Mouse (Mus musculus) liver, embryonic 15.5 days (tissue): Measurements from ENCODE around the gene Kbtbd7. TPM values are rescaled to one million over a fixed set of nuclear protein-coding genes. Genes with fewer than 3 reads are reported as not detected.
"Not testable (repeated sequence)": the region's sequence is repeated elsewhere in the genome, so short reads cannot be mapped to it uniquely, and the experiment has no call there.

Experiments used
- ATAC-seq: fragments of 200-750 bp; cut with Nextera tagmentation; 2 replicates; pipeline ENCODE4 v1.8.0; 2017; ENCODE audit warnings: moderate number of reproducible peaks, mild to moderate bottlenecking, moderate library complexity; ENCODE audit not compliant: insufficient read depth
- H3K27ac ChIP-seq: fragments of 300-500 bp; sonication (generic); replicated peaks from 2 replicates; pipeline ENCODE4 v1.5.1; 2015; ENCODE audit warnings: mild to moderate bottlenecking, inconsistent platforms
- H3K27me3 ChIP-seq: fragments of 300-500 bp; sonication (generic); 2 replicates; pipeline ENCODE4 v1.6.1; 2015; ENCODE audit warnings: mild to moderate bottlenecking, inconsistent platforms
- H3K36me3 ChIP-seq: fragments of 300-500 bp; sonication (generic); replicated peaks from 2 replicates; pipeline ENCODE4 v1.6.1; 2015; ENCODE audit warnings: moderate library complexity, mild to moderate bottlenecking, inconsistent platforms
- H3K4me1 ChIP-seq: fragments of 300-500 bp; sonication (generic); replicated peaks from 2 replicates; pipeline ENCODE4 v1.6.1; 2015; ENCODE audit warnings: inconsistent platforms
- H3K4me2 ChIP-seq: fragments of 300-500 bp; sonication (generic); 2 replicates; pipeline ENCODE4 v1.6.1; 2015; ENCODE audit warnings: moderate library complexity, mild to moderate bottlenecking, inconsistent platforms
- H3K4me3 ChIP-seq: fragments of 300-500 bp; sonication (generic); replicated peaks from 2 replicates; pipeline ENCODE4 v1.5.1; 2015; ENCODE audit warnings: mild to moderate bottlenecking, inconsistent platforms
- H3K9ac ChIP-seq: fragments of 300-500 bp; sonication (generic); 2 replicates; pipeline ENCODE4 v1.6.1; 2015; ENCODE audit warnings: moderate library complexity, mild to moderate bottlenecking, inconsistent platforms
- H3K9me3 ChIP-seq: fragments of 300-500 bp; sonication (generic); replicated peaks from 2 replicates; pipeline ENCODE4 v1.6.1; 2016; ENCODE audit warnings: inconsistent platforms
- WGBS: fragments of 180-500 bp; shearing (Covaris S2); methylation state at CpG from one replicate; pipeline ENCODE4 v1.1.7; 2015; ENCODE audit warnings: mixed read lengths; ENCODE audit not compliant: insufficient replicate concordance; 5-methylcytosine and 5-hydroxymethylcytosine counted together
- polyA plus RNA-seq: library from polyadenylated mRNA; unstranded; fragments of >200 nt; fragmentation: Nextera tagmentation; extraction: Ambion mirVana; gene quantifications from 2 replicates; pipeline ENCODE4 v1.2.1, GENCODE M21; 2015

Gene Kbtbd7
- polyA plus RNA-seq, 1 experiment from 2014 or later, result 3.3 TPM

GRCm38 (mm10) chr14:79409278-79409830 is 17.0 kb upstream of the Kbtbd7 start:
- ATAC-seq, result no peak
- no peak overlapping the region for H3K27ac ChIP-seq
- no peaks in the 10 kb centered on the region for H3K27me3 ChIP-seq
- H3K9ac ChIP-seq, result no peak overlapping the region
- H3K4me1 ChIP-seq, result peaks cover 5% of the 10 kb centered on the region; the same call in 1 of the 2 replicates
- 62% methylated on average over 6 of the region's 6 CpGs for WGBS
- no peak overlapping the region for H3K4me2 ChIP-seq
- no peaks in the 10 kb centered on the region for H3K9me3 ChIP-seq
- H3K36me3 ChIP-seq, result peaks cover 8% of the 10 kb centered on the region
- H3K4me3 ChIP-seq, result no peak overlapping the region

- H3K4me1 ChIP-seq, result peaks cover 5% of the 10 kb centered on the region; the same call in 1 of the 2 replicates
- H3K27ac ChIP-seq, result no peak overlapping the region
- no peak overlapping the region for H3K4me3 ChIP-seq
- H3K9me3 ChIP-seq, result no peaks in the 10 kb centered on the region
- no peak overlapping the region for H3K4me2 ChIP-seq
- WGBS, result 59% methylated on average over 2 of the region's 2 CpGs
- peaks cover 8% of the 10 kb centered on the region for H3K36me3 ChIP-seq
- no peaks in the 10 kb centered on the region for H3K27me3 ChIP-seq
- H3K9ac ChIP-seq, result no peak overlapping the region
- ATAC-seq, result no peak
Observed at GRCm38 (mm10) chr14:79410662-79411061, 15.6 kb upstream of the Kbtbd7 start.

- H3K4me1 ChIP-seq, result no peaks in the 10 kb centered on the region
- 78% methylated on average over 6 of the region's 6 CpGs for WGBS
- peaks cover 4% of the 10 kb centered on the region; the same call in 1 of the 2 replicates for H3K36me3 ChIP-seq
- H3K27me3 ChIP-seq, result no peaks in the 10 kb centered on the region
- H3K9me3 ChIP-seq, result no peaks in the 10 kb centered on the region
- H3K4me2 ChIP-seq, result no peak overlapping the region
- no peak overlapping the region for H3K27ac ChIP-seq
- no peak overlapping the region for H3K4me3 ChIP-seq
- ATAC-seq, result no peak
- H3K9ac ChIP-seq, result no peak overlapping the region
Observed at GRCm38 (mm10) chr14:79413121-79413520, 13.2 kb upstream of the Kbtbd7 start.

- Histone ChIP-seq H3K36me3 (0 out of 2 replicates have a peak, but pooled peaks cover 5% of the 10 kb centered on the region), H3K4me3 (no peak overlapping the region), H3K4me2 (no peak overlapping the region), H3K27ac (no peak overlapping the region), H3K9ac (no peak overlapping the region), H3K27me3 (no peaks in the 10 kb centered on the region), H3K4me1 (no peaks in the 10 kb centered on the region), H3K9me3 (no peaks in the 10 kb centered on the region)
- ATAC-seq, result no peak
- WGBS, result 80% methylated on average over 20 of the region's 20 CpGs
Observed at GRCm38 (mm10) chr14:79420083-79420685, 6.1 kb upstream of the Kbtbd7 start.

GRCm38 (mm10) chr14:79426730-79427365 is 537 bp downstream of the Kbtbd7 start:
- H3K36me3 ChIP-seq, H3K9me3 ChIP-seq, H3K27me3 ChIP-seq: not testable (repeated sequence)
- Histone ChIP-seq H3K4me3 (peak overlapping the region; percentile 66), H3K4me1 (peaks cover 17% of the 10 kb centered on the region), H3K4me2 (peak overlapping the region; percentile 63), H3K27ac (peak overlapping the region; percentile 95), H3K9ac (peak overlapping the region; percentile 62)
- WGBS, result 54% methylated on average over 13 of the region's 59 CpGs
- peak; percentile 32 for ATAC-seq

GRCm38 (mm10) chr14:79434068-79434467 is 7.8 kb downstream of the Kbtbd7 start:
- Histone ChIP-seq H3K4me3 (no peak overlapping the region), H3K9ac (no peak overlapping the region), H3K4me2 (no peak overlapping the region), H3K27ac (no peak overlapping the region), H3K9me3 (no peaks in the 10 kb centered on the region), H3K36me3 (no peaks in the 10 kb centered on the region), H3K4me1 (no peaks in the 10 kb centered on the region), H3K27me3 (no peaks in the 10 kb centered on the region)
- ATAC-seq, result no peak
- 52% methylated on average over 1 of the region's 1 CpGs for WGBS

GRCm38 (mm10) chr14:79440655-79441054 is 14.3 kb downstream of the Kbtbd7 start:
- H3K27ac ChIP-seq, result 0 out of 2 replicates have a peak overlapping the region, but pooled peaks have one; percentile 14
- no peaks in the 10 kb centered on the region for H3K27me3 ChIP-seq
- peaks cover 9% of the 10 kb centered on the region for H3K4me1 ChIP-seq
- no peak overlapping the region for H3K4me3 ChIP-seq
- WGBS, result 62% methylated on average over 2 of the region's 2 CpGs
- ATAC-seq, result peak; percentile 56; the same call in 1 of the 2 replicates
- H3K9ac ChIP-seq, result no peak overlapping the region
- no peaks in the 10 kb centered on the region for H3K9me3 ChIP-seq
- no peaks in the 10 kb centered on the region for H3K36me3 ChIP-seq
- no peak overlapping the region for H3K4me2 ChIP-seq

- H3K9ac ChIP-seq, result no peak overlapping the region
- H3K27me3 ChIP-seq, result no peaks in the 10 kb centered on the region
- no peaks in the 10 kb centered on the region for H3K9me3 ChIP-seq
- H3K36me3 ChIP-seq, result no peaks in the 10 kb centered on the region
- H3K4me3 ChIP-seq, result no peak overlapping the region
- H3K27ac ChIP-seq, result 0 out of 2 replicates have a peak overlapping the region, but pooled peaks have one; percentile 14
- H3K4me1 ChIP-seq, result peaks cover 9% of the 10 kb centered on the region
- WGBS, result 33% methylated on average over 5 of the region's 5 CpGs
- no peak overlapping the region for H3K4me2 ChIP-seq
- no peak for ATAC-seq
Observed at GRCm38 (mm10) chr14:79441441-79441840, 15.1 kb downstream of the Kbtbd7 start.

GRCm38 (mm10) chr14:79444601-79445000 is 18.3 kb downstream of the Kbtbd7 start:
- Histone ChIP-seq H3K4me3 (no peak overlapping the region), H3K9ac (no peak overlapping the region), H3K9me3 (no peaks in the 10 kb centered on the region), H3K27me3 (no peaks in the 10 kb centered on the region), H3K4me2 (no peak overlapping the region), H3K4me1 (peaks cover 9% of the 10 kb centered on the region), H3K36me3 (no peaks in the 10 kb centered on the region), H3K27ac (no peak overlapping the region)
- no peak for ATAC-seq
- WGBS, result 74% methylated on average over 9 of the region's 9 CpGs

GRCm38 (mm10) chr14:79445055-79445620 is 18.8 kb downstream of the Kbtbd7 start:
- Histone ChIP-seq H3K4me2 (no peak overlapping the region), H3K27me3 (no peaks in the 10 kb centered on the region), H3K9ac (no peak overlapping the region), H3K36me3 (no peaks in the 10 kb centered on the region), H3K27ac (no peak overlapping the region), H3K4me1 (peaks cover 9% of the 10 kb centered on the region), H3K9me3 (no peaks in the 10 kb centered on the region), H3K4me3 (no peak overlapping the region)
- no peak for ATAC-seq
- 68% methylated on average over 16 of the region's 16 CpGs for WGBS
